Mouse (Mus musculus) embryonic facial prominence, embryonic 12.5 days (tissue): ENCODE measurements at regions not wholly inside any gene's neighbourhood (a gene's known extent, or its start where the extent isn't known, plus 50 kb on each side); places are given as distances from the start of the nearest gene placed in this dataset.

Source experiments
- ATAC-seq: fragments of 200-750 bp; cut with Nextera tagmentation; 2 replicates; pipeline ENCODE4 v1.8.0; 2017; ENCODE audit not compliant: insufficient number of reproducible peaks, insufficient read depth, low FRiP score, low TSS enrichment
- H3K27ac ChIP-seq: fragments of 300-500 bp; sonication (generic); 2 replicates; pipeline ENCODE4 v1.5.1; 2016; ENCODE audit warnings: mild to moderate bottlenecking
- H3K27me3 ChIP-seq: fragments of 300-500 bp; sonication (generic); 2 replicates; pipeline ENCODE4 v1.6.1; 2016; ENCODE audit warnings: mild to moderate bottlenecking, moderate library complexity
- H3K36me3 ChIP-seq: fragments of 300-500 bp; sonication (generic); 2 replicates; pipeline ENCODE4 v1.6.1; 2016; ENCODE audit warnings: mild to moderate bottlenecking
- H3K4me1 ChIP-seq: fragments of 300-500 bp; sonication (generic); 2 replicates; pipeline ENCODE4 v1.6.1; 2016
- H3K4me2 ChIP-seq: fragments of 300-500 bp; sonication (generic); replicated peaks from 2 replicates; pipeline ENCODE4 v1.6.1; 2016; ENCODE audit warnings: mild to moderate bottlenecking, moderate library complexity
- H3K4me3 ChIP-seq: fragments of 300-500 bp; sonication (generic); 2 replicates; pipeline ENCODE4 v1.5.1; 2016; ENCODE audit warnings: mild to moderate bottlenecking
- H3K9ac ChIP-seq: fragments of 300-500 bp; sonication (generic); 2 replicates; pipeline ENCODE4 v1.6.1; 2016; ENCODE audit warnings: mild to moderate bottlenecking, moderate library complexity
- H3K9me3 ChIP-seq: fragments of 300-500 bp; sonication (generic); 2 replicates; pipeline ENCODE4 v1.6.1; 2016; ENCODE audit warnings: mild to moderate bottlenecking, moderate library complexity
- WGBS: fragments of 180-500 bp; shearing (Covaris S2); methylation state at CpG from one replicate; pipeline ENCODE4 v1.1.7; 2016; 5-methylcytosine and 5-hydroxymethylcytosine counted together

GRCm38 (mm10) chr8:25362146-25362545, 538.0 kb upstream of the Adam5 start:
- H3K27me3 ChIP-seq, result no peaks in the 10 kb centered on the region
- no peak overlapping the region for H3K27ac ChIP-seq
- no peak overlapping the region for H3K4me3 ChIP-seq
- no peaks in the 10 kb centered on the region for H3K9me3 ChIP-seq
- WGBS, result 66% methylated on average over 4 of the region's 4 CpGs
- H3K4me1 ChIP-seq, result no peaks in the 10 kb centered on the region
- no peak overlapping the region for H3K9ac ChIP-seq
- H3K36me3 ChIP-seq, result no peaks in the 10 kb centered on the region
- ATAC-seq, result no peak
- no peak overlapping the region for H3K4me2 ChIP-seq

- ATAC-seq, result no peak
- 0 out of 2 replicates have a peak, but pooled peaks cover 3% of the 10 kb centered on the region for H3K9me3 ChIP-seq
- WGBS, result 85% methylated on average over 5 of the region's 5 CpGs
These were observed 537.3 kb upstream of the Adam5 start for GRCm38 (mm10) chr8:25361420-25361819.

GRCm38 (mm10) chr8:25358539-25359165, 534.5 kb upstream of the Adam5 start:
- H3K36me3 ChIP-seq, result no peaks in the 10 kb centered on the region
- no peak overlapping the region for H3K27ac ChIP-seq
- H3K9me3 ChIP-seq, result 0 out of 2 replicates have a peak, but pooled peaks cover 3% of the 10 kb centered on the region
- H3K4me1 ChIP-seq, result peaks cover 11% of the 10 kb centered on the region; the same call in 1 of the 2 replicates
- H3K27me3 ChIP-seq, result no peaks in the 10 kb centered on the region
- 93% methylated on average over 12 of the region's 12 CpGs for WGBS
- no peak overlapping the region for H3K4me2 ChIP-seq
- H3K4me3 ChIP-seq, result no peak overlapping the region
- no peak overlapping the region for H3K9ac ChIP-seq
- ATAC-seq, result no peak

More at GRCm38 (mm10) chr8:25361420-25361819, 537.3 kb upstream of the Adam5 start:
- no peaks in the 10 kb centered on the region for H3K4me1 ChIP-seq
- no peak overlapping the region for H3K4me3 ChIP-seq
- H3K36me3 ChIP-seq, result no peaks in the 10 kb centered on the region
- H3K4me2 ChIP-seq, result no peak overlapping the region
- no peak overlapping the region for H3K9ac ChIP-seq
- H3K27me3 ChIP-seq, result no peaks in the 10 kb centered on the region
- H3K27ac ChIP-seq, result no peak overlapping the region

GRCm38 (mm10) chr8:25353822-25354770, 529.9 kb upstream of the Adam5 start:
- H3K9me3 ChIP-seq, result 0 out of 2 replicates have a peak, but pooled peaks cover 3% of the 10 kb centered on the region
- H3K9ac ChIP-seq, result peak overlapping the region; percentile 28; the same call in 1 of the 2 replicates
- ATAC-seq, result peak; percentile 68; the same call in 1 of the 2 replicates

GRCm38 (mm10) chr8:25353405-25353804, 529.2 kb upstream of the Adam5 start:
- Histone ChIP-seq H3K4me3 (no peak overlapping the region), H3K9me3 (0 out of 2 replicates have a peak, but pooled peaks cover 3% of the 10 kb centered on the region), H3K27ac (peak overlapping the region; percentile 89), H3K4me1 (peaks cover 18% of the 10 kb centered on the region), H3K9ac (peak overlapping the region; percentile 15; the same call in 1 of the 2 replicates), H3K27me3 (no peaks in the 10 kb centered on the region), H3K4me2 (peak overlapping the region; percentile 44), H3K36me3 (no peaks in the 10 kb centered on the region)
- ATAC-seq, result no peak
- 37% methylated on average over 7 of the region's 7 CpGs for WGBS

More at GRCm38 (mm10) chr8:25353822-25354770, 529.9 kb upstream of the Adam5 start:
- H3K4me2 ChIP-seq, result peak overlapping the region; percentile 44
- H3K4me1 ChIP-seq, result peaks cover 18% of the 10 kb centered on the region
- no peaks in the 10 kb centered on the region for H3K27me3 ChIP-seq
- no peaks in the 10 kb centered on the region for H3K36me3 ChIP-seq
- H3K27ac ChIP-seq, result peak overlapping the region; percentile 89
- H3K4me3 ChIP-seq, result peak overlapping the region; percentile 13; the same call in 1 of the 2 replicates
- 4% methylated on average over 27 of the region's 27 CpGs for whole genome bisulfite sequencing

GRCm38 (mm10) chr8:25348003-25348683, 524.0 kb upstream of the Adam5 start:
- WGBS, result 87% methylated on average over 10 of the region's 10 CpGs
- Histone ChIP-seq H3K4me3 (no peak overlapping the region), H3K27me3 (no peaks in the 10 kb centered on the region), H3K4me1 (peaks cover 10% of the 10 kb centered on the region), H3K27ac (no peak overlapping the region), H3K9me3 (no peaks in the 10 kb centered on the region; the same call in 1 of the 2 replicates), H3K4me2 (no peak overlapping the region), H3K9ac (no peak overlapping the region), H3K36me3 (no peaks in the 10 kb centered on the region)
- no peak for ATAC-seq

- H3K9ac ChIP-seq, result no peak overlapping the region
- peaks cover 25% of the 10 kb centered on the region for H3K4me1 ChIP-seq
- WGBS, result 19% methylated on average over 10 of the region's 10 CpGs
- no peaks in the 10 kb centered on the region; the same call in 1 of the 2 replicates for H3K9me3 ChIP-seq
- peak overlapping the region; percentile 29 for H3K4me2 ChIP-seq
- H3K27ac ChIP-seq, result peak overlapping the region; percentile 92
- H3K4me3 ChIP-seq, result no peak overlapping the region
- no peaks in the 10 kb centered on the region for H3K36me3 ChIP-seq
- ATAC-seq, result peak; percentile 93
- no peaks in the 10 kb centered on the region for H3K27me3 ChIP-seq
These were observed 519.0 kb upstream of the Adam5 start for GRCm38 (mm10) chr8:25343160-25343602.

- H3K9me3 ChIP-seq, result no peaks in the 10 kb centered on the region; the same call in 1 of the 2 replicates
- peaks cover 25% of the 10 kb centered on the region for H3K4me1 ChIP-seq
- no peak overlapping the region for H3K4me3 ChIP-seq
- no peak overlapping the region for H3K9ac ChIP-seq
- WGBS, result 76% methylated on average over 5 of the region's 5 CpGs
- no peaks in the 10 kb centered on the region for H3K27me3 ChIP-seq
- H3K4me2 ChIP-seq, result no peak overlapping the region; the same call in 1 of the 2 replicates
- H3K36me3 ChIP-seq, result no peaks in the 10 kb centered on the region
- ATAC-seq, result no peak
- peak overlapping the region; percentile 92 for H3K27ac ChIP-seq
These were observed 518.3 kb upstream of the Adam5 start for GRCm38 (mm10) chr8:25342501-25342900.

- Histone ChIP-seq H3K9ac (no peak overlapping the region), H3K4me1 (peaks cover 25% of the 10 kb centered on the region), H3K27me3 (no peaks in the 10 kb centered on the region), H3K36me3 (no peaks in the 10 kb centered on the region), H3K27ac (peak overlapping the region; percentile 56; the same call in 1 of the 2 replicates), H3K4me3 (no peak overlapping the region), H3K4me2 (no peak overlapping the region), H3K9me3 (no peaks in the 10 kb centered on the region; the same call in 1 of the 2 replicates)
- WGBS, result 63% methylated on average over 5 of the region's 5 CpGs
- ATAC-seq, result no peak
These were observed 517.1 kb upstream of the Adam5 start for GRCm38 (mm10) chr8:25341225-25341624.

GRCm38 (mm10) chr8:25340729-25341128, 516.6 kb upstream of the Adam5 start:
- Histone ChIP-seq H3K9me3 (no peaks in the 10 kb centered on the region; the same call in 1 of the 2 replicates), H3K4me1 (peaks cover 25% of the 10 kb centered on the region), H3K4me2 (no peak overlapping the region), H3K27me3 (no peaks in the 10 kb centered on the region), H3K36me3 (no peaks in the 10 kb centered on the region), H3K4me3 (no peak overlapping the region), H3K9ac (no peak overlapping the region), H3K27ac (no peak overlapping the region)
- 69% methylated on average over 2 of the region's 2 CpGs for WGBS
- no peak for ATAC-seq

- WGBS, result 79% methylated on average over 8 of the region's 8 CpGs
- no peak overlapping the region for H3K9ac ChIP-seq
- H3K9me3 ChIP-seq, result no peaks in the 10 kb centered on the region
- H3K4me1 ChIP-seq, result peaks cover 28% of the 10 kb centered on the region
- no peak for ATAC-seq
- H3K27ac ChIP-seq, result no peak overlapping the region
- no peak overlapping the region for H3K4me2 ChIP-seq
- H3K36me3 ChIP-seq, result no peaks in the 10 kb centered on the region
- no peaks in the 10 kb centered on the region for H3K27me3 ChIP-seq
- no peak overlapping the region for H3K4me3 ChIP-seq
These were observed 508.0 kb upstream of the Adam5 start for GRCm38 (mm10) chr8:25332120-25332607.
